Mouse (Mus musculus) heart, embryonic 14.5 days (tissue): Measurements from ENCODE around the gene Prkcd. TPM values are rescaled to one million over a fixed set of nuclear protein-coding genes. Genes with fewer than 3 reads are reported as not detected.
A peak's percentile ranks its signal among the peaks of the same experiment; 100 is the strongest.

Experiments
- ATAC-seq: fragments of 200-750 bp; cut with Nextera tagmentation; 2 replicates; pipeline ENCODE4 v1.8.0; 2017; ENCODE audit warnings: low read depth, moderate TSS enrichment; ENCODE audit not compliant: insufficient number of reproducible peaks, insufficient read depth, low FRiP score
- H3K27ac ChIP-seq, 2 experiments: fragments of 200-500 bp in 1 of 2; fragments of 300-500 bp in 1 of 2; sonication (generic) in 1 of 2; replicated peaks in 1 of 2; 2 replicates each; pipeline ENCODE4 v1.5.1; 2012 to 2014; ENCODE audit warnings: low read depth in 2 of 2, low read length in 2 of 2, control low read depth in 1 of 2, mild to moderate bottlenecking in 1 of 2, mixed read lengths in 1 of 2; ENCODE audit not compliant: control insufficient read depth in 1 of 2, insufficient read depth in 1 of 2
- H3K27me3 ChIP-seq: fragments of 300-500 bp; sonication (generic); 2 replicates; pipeline ENCODE4 v1.6.1; 2014; ENCODE audit warnings: mild to moderate bottlenecking, low read length, control low read depth; ENCODE audit not compliant: control insufficient read depth, insufficient read depth
- H3K36me3 ChIP-seq: fragments of 300-500 bp; sonication (generic); 2 replicates; pipeline ENCODE4 v1.6.1; 2014; ENCODE audit warnings: mild to moderate bottlenecking, control low read depth, low read length, mixed read lengths; ENCODE audit not compliant: control insufficient read depth, insufficient read depth
- H3K4me1 ChIP-seq, 2 experiments: fragments of 200-500 bp in 1 of 2; fragments of 300-500 bp in 1 of 2; sonication (generic) in 1 of 2; 2 replicates each; pipeline ENCODE4 v1.6.1; 2012 to 2014; ENCODE audit warnings: low read length in 2 of 2, control low read depth in 1 of 2, mixed read lengths in 1 of 2; ENCODE audit not compliant: control insufficient read depth in 2 of 2, insufficient read depth in 2 of 2
- H3K4me2 ChIP-seq: fragments of 300-500 bp; sonication (generic); 2 replicates; pipeline ENCODE4 v1.6.1; 2014; ENCODE audit warnings: mild to moderate bottlenecking, low read length
- H3K4me3 ChIP-seq, 2 experiments: fragments of 200-500 bp in 1 of 2; fragments of 300-500 bp in 1 of 2; sonication (generic) in 1 of 2; 2 replicates each; pipeline ENCODE4 v1.5.1; 2012 to 2014; ENCODE audit warnings: low read length in 2 of 2, mild to moderate bottlenecking in 2 of 2, control low read depth in 1 of 2, low read depth in 1 of 2, moderate library complexity in 1 of 2; ENCODE audit not compliant: control insufficient read depth in 1 of 2, insufficient read depth in 1 of 2
- H3K9ac ChIP-seq: fragments of 300-500 bp; sonication (generic); 2 replicates; pipeline ENCODE4 v1.6.1; 2014; ENCODE audit warnings: mild to moderate bottlenecking, low read length
- H3K9me3 ChIP-seq: fragments of 300-500 bp; sonication (generic); 2 replicates; pipeline ENCODE4 v1.6.1; 2016; ENCODE audit warnings: low read length, control low read depth; ENCODE audit not compliant: control insufficient read depth
- WGBS: fragments of 180-500 bp; shearing (Covaris S2); extraction: QIAGEN DNeasy Blood & Tissue Kit; methylation state at CpG from one replicate; pipeline ENCODE4 v1.1.7; 2014; 5-methylcytosine and 5-hydroxymethylcytosine counted together
- polyA plus RNA-seq: library from polyadenylated mRNA; unstranded; fragments of >200 nt; fragmentation: Nextera tagmentation; extraction: Ambion mirVana; gene quantifications from 2 replicates; pipeline ENCODE4 v1.2.1, GENCODE M21; 2014

Gene Prkcd
- polyA plus RNA-seq, 1 experiment from 2014 or later, result 38.6 TPM

DNA sequence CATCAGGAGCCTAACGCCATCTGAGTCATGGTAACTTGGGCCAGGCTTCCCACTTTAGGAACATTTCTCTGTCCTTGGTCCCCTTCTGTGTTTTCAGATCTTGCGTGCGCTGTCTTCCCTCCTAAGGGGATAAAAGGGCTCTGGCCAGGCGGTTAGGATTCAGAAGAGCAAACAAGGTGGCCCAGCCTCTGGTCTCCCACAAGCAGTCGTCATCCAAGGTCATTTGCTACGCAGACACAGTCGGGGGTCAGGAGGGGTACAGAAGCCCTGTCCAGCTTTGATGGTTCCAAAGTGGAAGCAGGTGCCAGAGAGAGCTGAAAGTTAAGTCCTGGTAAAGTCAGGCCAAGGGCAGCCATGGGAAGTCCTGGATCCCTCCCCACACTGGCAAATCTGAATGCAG lies 35.1 kb downstream of the Prkcd start:
- 69% methylated on average over 7 of the region's 7 CpGs for WGBS
- Histone ChIP-seq H3K9ac (no peak overlapping the region), H3K27me3 (no peaks in the 10 kb centered on the region), H3K4me2 (no peak overlapping the region), H3K4me3 (no peak overlapping the region), H3K27ac (no peak overlapping the region), H3K36me3 (peaks cover 5% of the 10 kb centered on the region; the same call in 1 of the 2 replicates), H3K4me1 (peaks cover 36 to 48% of the 10 kb centered on the region in 2 experiments), H3K9me3 (no peaks in the 10 kb centered on the region)
- ATAC-seq, result no peak

DNA sequence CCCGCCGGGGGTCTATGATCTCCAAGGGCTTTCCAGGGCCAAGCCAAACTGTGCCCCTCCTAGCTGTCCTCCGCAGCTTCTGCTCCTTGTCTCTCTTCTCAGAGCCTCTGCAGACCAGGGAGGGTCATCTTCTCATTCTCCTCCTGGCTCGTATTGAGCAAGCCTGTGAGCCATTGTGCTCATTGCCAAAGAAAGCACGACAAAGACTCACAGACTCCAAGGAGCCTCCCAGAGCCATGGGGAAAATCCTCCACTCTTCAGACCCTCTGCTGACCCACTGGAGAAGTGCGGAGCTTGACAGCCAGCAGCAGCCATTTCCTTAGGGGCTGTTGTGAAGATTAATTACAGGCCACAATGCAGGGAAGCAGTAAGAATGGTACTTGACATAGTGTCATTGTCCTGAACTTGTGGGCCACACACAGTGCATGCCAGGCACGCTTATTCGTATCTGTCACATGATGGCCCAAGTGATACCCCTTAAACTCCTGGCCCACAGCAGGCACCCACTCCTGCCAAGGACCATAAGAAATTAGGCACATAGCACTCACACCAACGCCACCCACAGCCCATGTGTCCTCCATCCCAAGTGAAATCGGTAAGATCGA lies 35.9 kb downstream of the Prkcd start:
- Histone ChIP-seq H3K9me3 (no peaks in the 10 kb centered on the region), H3K27me3 (no peaks in the 10 kb centered on the region), H3K9ac (no peak overlapping the region), H3K36me3 (no peaks in the 10 kb centered on the region), H3K4me1 (peaks cover 36 to 51% of the 10 kb centered on the region in 2 experiments), H3K4me2 (no peak overlapping the region), H3K4me3 (no peak overlapping the region), H3K27ac (no peak overlapping the region)
- ATAC-seq, result no peak
- WGBS, result 71% methylated on average over 11 of the region's 11 CpGs

DNA sequence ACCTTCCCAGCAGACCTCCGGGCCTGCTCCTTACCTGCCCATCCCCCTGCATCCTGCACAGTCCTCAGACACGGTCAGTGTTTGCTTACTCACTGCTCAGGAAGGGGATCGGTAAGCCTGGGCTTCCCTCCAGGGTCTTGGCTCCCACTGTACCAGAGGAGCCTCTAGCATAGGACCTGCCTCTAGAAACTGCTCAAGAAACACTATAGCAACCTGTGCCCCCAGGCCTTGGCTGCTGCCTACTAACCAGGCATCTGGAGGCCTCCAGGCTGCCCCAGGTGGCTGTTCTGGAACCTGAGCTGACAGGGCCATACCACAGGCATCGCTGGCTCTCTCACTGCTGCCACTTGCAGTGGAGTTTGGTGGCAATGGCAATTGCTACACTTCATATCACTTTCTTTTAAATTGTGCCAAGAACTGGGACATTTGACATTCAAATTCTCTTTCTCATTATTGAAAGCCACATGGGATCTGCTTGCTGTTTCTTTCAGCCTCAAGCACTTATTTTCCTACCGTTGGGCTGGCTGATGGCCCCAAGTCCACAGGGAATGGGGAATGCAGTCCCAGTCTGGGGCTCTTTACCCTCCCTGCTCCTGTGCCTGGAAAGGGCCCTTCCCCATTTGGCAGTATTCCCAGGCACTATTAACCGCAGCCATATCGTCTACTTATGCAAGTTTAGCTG lies 39.1 kb downstream of the Prkcd start:
- no peak overlapping the region for H3K4me3 ChIP-seq
- 0 out of 2 replicates have a peak, but pooled peaks have one; percentile 10 for ATAC-seq
- H3K4me2 ChIP-seq, result no peak overlapping the region
- H3K27me3 ChIP-seq, result no peaks in the 10 kb centered on the region
- H3K36me3 ChIP-seq, result no peaks in the 10 kb centered on the region
- H3K27ac ChIP-seq, result peak overlapping the region in 1 of 2 experiments; percentile 26; a peak in 1 of 4 replicates
- 26% methylated on average over 7 of the region's 7 CpGs for WGBS
- H3K9ac ChIP-seq, result no peak overlapping the region
- peaks cover 26 to 39% of the 10 kb centered on the region in 2 experiments for H3K4me1 ChIP-seq
- no peaks in the 10 kb centered on the region for H3K9me3 ChIP-seq

DNA sequence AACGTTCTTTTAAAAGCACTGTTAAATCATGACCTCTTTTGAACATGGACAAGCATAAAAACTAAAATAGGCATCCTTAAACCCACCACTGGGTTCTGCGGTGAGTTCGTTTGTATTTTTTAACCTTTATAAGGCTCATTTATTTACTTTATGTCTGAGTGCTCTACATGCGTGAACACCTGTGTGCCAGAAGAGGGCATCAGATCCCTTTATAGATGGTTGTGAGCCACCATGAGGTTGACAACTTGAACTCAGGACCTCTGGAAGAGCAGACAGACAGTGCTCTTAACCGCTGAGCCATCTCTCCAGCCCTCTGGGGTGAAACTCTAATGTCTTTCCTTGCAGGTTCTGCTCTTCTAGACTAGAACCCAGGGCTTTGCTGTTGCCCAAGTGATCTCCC lies 40.7 kb downstream of the Prkcd start:
- Histone ChIP-seq H3K27me3 (no peaks in the 10 kb centered on the region), H3K27ac (peak overlapping the region; percentile 19 to 74; a peak in 3 of 4 replicates), H3K9me3 (no peaks in the 10 kb centered on the region), H3K4me1 (peaks cover 23 to 34% of the 10 kb centered on the region in 2 experiments), H3K9ac (no peak overlapping the region), H3K4me2 (peak overlapping the region; percentile 22), H3K36me3 (no peaks in the 10 kb centered on the region), H3K4me3 (no peak overlapping the region)
- ATAC-seq, result no peak
- 78% methylated on average over 5 of the region's 5 CpGs for WGBS

DNA sequence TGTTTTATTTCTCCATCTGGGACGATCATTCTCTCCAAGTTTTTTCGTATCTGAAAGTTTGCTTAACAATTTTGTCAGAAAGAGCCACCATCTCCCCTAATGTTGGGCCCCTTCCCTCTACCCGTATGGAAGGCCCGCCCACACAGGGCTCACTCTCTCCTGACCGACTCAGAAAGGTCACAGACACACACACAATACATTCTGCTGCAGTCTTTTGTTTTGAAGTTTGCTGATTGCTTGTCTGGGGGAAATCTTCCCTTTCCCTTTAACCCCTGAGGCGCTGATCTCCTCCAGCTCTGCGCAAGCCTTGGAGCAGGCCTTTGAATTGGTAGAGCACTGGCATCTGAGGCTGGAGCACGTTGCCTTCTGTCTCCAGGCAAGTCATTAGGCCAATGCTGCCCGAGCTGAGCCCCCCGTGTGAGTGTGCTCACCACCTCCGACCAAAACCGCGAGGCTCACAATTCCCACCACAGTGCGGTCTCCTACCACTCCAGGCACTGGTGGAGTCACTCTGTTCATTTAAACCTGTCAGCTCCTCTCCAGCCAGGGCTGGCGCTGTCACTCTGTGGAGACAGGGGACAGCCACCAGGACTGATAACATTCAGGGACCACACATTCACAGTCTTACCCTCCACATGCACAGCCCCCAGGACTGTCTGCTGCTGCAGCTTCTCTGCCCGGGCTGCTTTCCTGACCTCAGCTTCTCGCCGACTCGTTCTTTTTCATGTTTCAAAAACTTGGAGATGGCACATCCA lies 41.3 kb downstream of the Prkcd start:
- WGBS, result 17% methylated on average over 19 of the region's 19 CpGs
- Histone ChIP-seq H3K36me3 (no peaks in the 10 kb centered on the region), H3K9me3 (no peaks in the 10 kb centered on the region), H3K27ac (peak overlapping the region; percentile 19 to 74; a peak in 3 of 4 replicates), H3K27me3 (no peaks in the 10 kb centered on the region), H3K4me1 (peaks cover 26 to 34% of the 10 kb centered on the region in 2 experiments), H3K4me2 (peak overlapping the region; percentile 22), H3K4me3 (no peak overlapping the region), H3K9ac (peak overlapping the region; percentile 19; the same call in 1 of the 2 replicates)
- no peak for ATAC-seq

DNA sequence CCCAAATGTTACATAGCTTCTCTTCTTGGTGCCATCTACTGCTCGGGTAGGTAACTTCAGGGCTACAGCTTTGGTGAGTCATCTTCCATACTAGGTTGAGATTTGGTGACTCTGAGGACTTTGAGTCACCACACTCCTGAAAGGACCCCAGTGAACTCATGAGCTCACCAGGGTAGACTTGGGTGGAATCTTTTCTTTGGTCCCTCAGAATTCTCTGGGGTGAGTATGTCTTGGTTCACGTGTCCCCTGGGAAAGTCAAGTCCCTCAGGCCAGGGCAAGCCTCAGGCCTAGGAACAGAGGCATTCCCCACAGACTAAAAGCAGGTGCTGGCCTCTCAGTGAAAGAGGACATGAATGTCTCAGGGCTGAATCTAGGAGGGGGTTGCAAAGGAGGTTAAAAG lies 41.9 kb downstream of the Prkcd start:
- ATAC-seq, result no peak
- WGBS, result 55% methylated on average over 2 of the region's 2 CpGs
- Histone ChIP-seq H3K9ac (peak overlapping the region; percentile 19; the same call in 1 of the 2 replicates), H3K36me3 (no peaks in the 10 kb centered on the region), H3K4me2 (no peak overlapping the region), H3K4me1 (peaks cover 26 to 36% of the 10 kb centered on the region in 2 experiments), H3K4me3 (no peak overlapping the region), H3K9me3 (no peaks in the 10 kb centered on the region), H3K27me3 (no peaks in the 10 kb centered on the region), H3K27ac (peak overlapping the region; percentile 19 to 74; a peak in 3 of 4 replicates)

DNA sequence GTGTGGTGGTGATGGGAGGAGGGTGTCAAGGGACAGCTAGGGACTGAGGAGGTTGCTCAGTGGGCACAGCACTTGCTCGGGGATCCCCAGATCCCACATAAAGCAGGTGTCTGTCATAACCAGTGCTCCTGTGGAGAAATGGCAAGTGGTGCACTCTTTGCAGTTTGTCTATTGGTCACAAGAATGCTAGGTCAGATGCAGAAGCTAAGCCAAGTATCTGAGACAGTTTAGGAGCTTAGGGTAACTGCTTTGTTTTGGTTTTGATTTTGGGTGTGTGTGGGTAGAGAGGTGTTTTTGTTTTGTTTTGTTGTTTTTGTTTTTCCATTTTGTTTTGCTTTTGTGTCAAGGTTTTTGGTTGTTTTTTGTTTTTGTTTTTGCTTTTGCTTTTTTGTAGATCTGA lies 44.8 kb downstream of the Prkcd start:
- peaks cover 25 to 33% of the 10 kb centered on the region in 2 experiments for H3K4me1 ChIP-seq
- no peak for ATAC-seq

More for the DNA sequence above, 44.8 kb downstream of the Prkcd start:
- H3K4me2 ChIP-seq, result no peak overlapping the region
- no peaks in the 10 kb centered on the region for H3K36me3 ChIP-seq
- H3K27me3 ChIP-seq, result no peaks in the 10 kb centered on the region
- no peak overlapping the region for H3K4me3 ChIP-seq
- no peak overlapping the region for H3K27ac ChIP-seq
- 87% methylated on average over 1 of the region's 1 CpGs for WGBS
- no peak overlapping the region for H3K9ac ChIP-seq
- no peaks in the 10 kb centered on the region for H3K9me3 ChIP-seq
